Mouse (Mus musculus): ENCODE data around the gene Tenm4.
A peak's percentile ranks its signal among the peaks of the same experiment; 100 is the strongest.

The Tenm4 gene

GRCm38 (mm10) chr7:96565806-96566205 is 394.8 kb downstream of the Tenm4 start:
- peak; percentile 46 for DNase-seq (ENCODE audit: extremely low read depth, low read depth, low spot score)

- no peak for DNase-seq (ENCODE audit: extremely low read depth, low read depth, low spot score)
Observed at GRCm38 (mm10) chr7:96566260-96566659, 395.2 kb downstream of the Tenm4 start.

- DNase-seq (ENCODE audit: extremely low read depth, low read depth, low spot score), result peak; percentile 33
Observed at GRCm38 (mm10) chr7:96568034-96568433, 397.0 kb downstream of the Tenm4 start.

GRCm38 (mm10) chr7:96570965-96571364 is 399.9 kb downstream of the Tenm4 start:
- peak; percentile 34 for DNase-seq (ENCODE audit: extremely low read depth, low read depth, low spot score)

GRCm38 (mm10) chr7:96572995-96573394 is 401.9 kb downstream of the Tenm4 start:
- DNase-seq (ENCODE audit: extremely low read depth, low read depth, low spot score), result no peak

- DNase-seq (ENCODE audit: extremely low read depth, low read depth, low spot score), result peak; percentile 82
Observed at GRCm38 (mm10) chr7:96575202-96575650, 404.2 kb downstream of the Tenm4 start.

GRCm38 (mm10) chr7:96582752-96583151 is 411.7 kb downstream of the Tenm4 start:
- no peak for DNase-seq (ENCODE audit: extremely low read depth, low read depth, low spot score)

- no peak for DNase-seq (ENCODE audit: extremely low read depth, low read depth, low spot score)
Observed at GRCm38 (mm10) chr7:96587403-96587802, 416.4 kb downstream of the Tenm4 start.

- no peak for DNase-seq (ENCODE audit: extremely low read depth, low read depth, low spot score)
Observed at GRCm38 (mm10) chr7:96588567-96588966, 417.5 kb downstream of the Tenm4 start.

GRCm38 (mm10) chr7:96595535-96596295 is 424.7 kb downstream of the Tenm4 start:
- DNase-seq (ENCODE audit: extremely low read depth, low read depth, low spot score), result no peak

GRCm38 (mm10) chr7:96596402-96597195 is 425.6 kb downstream of the Tenm4 start:
- no peak for DNase-seq (ENCODE audit: extremely low read depth, low read depth, low spot score)

GRCm38 (mm10) chr7:96597871-96598270 is 426.8 kb downstream of the Tenm4 start:
- no peak for DNase-seq (ENCODE audit: extremely low read depth, low read depth, low spot score)

GRCm38 (mm10) chr7:96599081-96599480 is 428.0 kb downstream of the Tenm4 start:
- DNase-seq (ENCODE audit: extremely low read depth, low read depth, low spot score), result no peak

- no peak for DNase-seq (ENCODE audit: extremely low read depth, low read depth, low spot score)
Observed at GRCm38 (mm10) chr7:96600381-96600941, 429.4 kb downstream of the Tenm4 start.

GRCm38 (mm10) chr7:96604091-96604745 is 433.2 kb downstream of the Tenm4 start:
- DNase-seq (ENCODE audit: extremely low read depth, low read depth, low spot score), result no peak

- DNase-seq (ENCODE audit: extremely low read depth, low read depth, low spot score), result no peak
Observed at GRCm38 (mm10) chr7:96605316-96605715, 434.3 kb downstream of the Tenm4 start.

- DNase-seq (ENCODE audit: extremely low read depth, low read depth, low spot score), result no peak
Observed at GRCm38 (mm10) chr7:96609854-96610586, 439.0 kb downstream of the Tenm4 start.

GRCm38 (mm10) chr7:96617371-96617770 is 446.3 kb downstream of the Tenm4 start:
- no peak for DNase-seq (ENCODE audit: extremely low read depth, low read depth, low spot score)

GRCm38 (mm10) chr7:96619930-96620472 is 449.0 kb downstream of the Tenm4 start:
- DNase-seq (ENCODE audit: extremely low read depth, low read depth, low spot score), result no peak

GRCm38 (mm10) chr7:96626338-96626737 is 455.3 kb downstream of the Tenm4 start:
- DNase-seq (ENCODE audit: extremely low read depth, low read depth, low spot score), result no peak

All from fat pad, adult 2 months (tissue).